Mouse (Mus musculus) lung, postnatal 0 days (tissue): Measurements from ENCODE around the gene Gaa.

Experiments
- CTCF ChIP-seq: IDR thresholded peaks from 2 replicates; pipeline ENCODE4 v1.5.1; 2016; ENCODE audit warnings: antibody characterized with exemption, mild to moderate bottlenecking
- EP300 ChIP-seq: IDR thresholded peaks from 2 replicates; pipeline ENCODE4 v1.6.1; 2016; ENCODE audit warnings: antibody characterized with exemption, mild to moderate bottlenecking, control low read depth

- no peak for TF ChIP-seq CTCF
- TF ChIP-seq EP300, result no peak
These were observed 30.0 kb upstream of the Gaa start for GRCm38 (mm10) chr11:119237568-119238304.
